ENCODE assay signal across 8 mouse cellular contexts in the genomic region with DNA sequence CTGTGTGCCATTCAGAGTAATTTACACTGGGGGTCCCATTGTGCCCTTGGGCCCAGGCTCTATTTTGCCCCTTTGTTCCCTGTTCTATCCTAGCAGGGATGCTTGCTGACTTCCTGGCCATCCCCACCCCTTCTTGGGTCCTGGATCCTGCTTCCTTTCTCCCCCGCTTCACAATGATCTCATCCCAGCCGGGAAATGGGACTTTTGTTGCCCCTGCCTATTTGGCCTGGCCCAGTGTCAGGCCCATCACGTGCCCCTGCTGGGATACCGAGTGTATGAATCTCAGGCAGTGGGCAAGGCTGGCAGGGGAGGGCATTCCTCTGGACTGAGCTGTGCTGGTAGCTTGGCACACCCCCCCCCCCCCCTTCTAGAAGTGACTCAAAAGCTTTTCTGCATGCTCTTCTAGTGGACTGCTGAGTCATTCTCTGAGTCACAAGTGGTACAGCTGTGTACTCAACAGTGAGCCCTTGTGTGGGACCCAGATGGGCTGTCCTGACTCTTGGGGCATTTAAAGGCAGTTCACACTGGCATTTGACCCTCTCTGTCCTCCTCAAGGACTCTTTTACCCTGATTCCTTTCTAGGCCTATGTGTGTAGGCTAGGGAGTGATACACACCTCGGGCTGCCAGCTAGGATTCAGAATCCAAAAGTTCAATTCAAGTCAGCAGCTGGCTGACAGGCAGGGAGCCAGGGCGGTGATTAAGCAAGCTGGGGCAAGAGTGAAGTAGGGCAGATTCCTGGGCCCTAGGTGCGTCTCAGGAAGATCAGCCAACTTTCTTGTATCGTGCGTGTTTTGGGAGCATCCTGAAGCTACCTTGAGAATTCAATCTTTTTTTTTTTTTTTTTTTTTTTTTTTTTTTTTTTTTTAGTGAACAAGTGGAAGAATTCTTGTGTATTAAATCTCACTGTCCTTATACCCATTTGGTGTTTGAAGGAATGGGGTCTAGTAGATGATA.
A peak's percentile ranks its signal among the peaks of the same experiment; 100 is the strongest.
DNase-seq lines count a peak whose midpoint lies in the region; ATAC-seq and TF ChIP-seq lines count a peak whose summit lies in the region.

No protein-coding gene starts in this region.

- no peak overlapping the region for H3K4me2 ChIP-seq in midbrain, embryonic 13.5 days (replicated peaks)

- 0 out of 2 replicates have a peak, but pooled peaks have one; percentile 53 for ATAC-seq in midbrain, embryonic 13.5 days
- ATAC-seq in hematopoietic stem cell, adult 5-6 weeks (replicated peaks in 1 of 2; ENCODE audit: insufficient read depth in 1 of 2, low FRiP score in 2 of 2, low TSS enrichment in 1 of 2, low read depth in 1 of 2, poor library complexity in 2 of 2, severe bottlenecking in 2 of 2): peak; percentile 48 to 62; a peak in 3 of 4 replicates

- no peaks in the 10 kb centered on the region for H3K27me3 ChIP-seq in midbrain, embryonic 13.5 days
- H3K27me3 ChIP-seq in midbrain, embryonic 10.5 days (ENCODE audit: low read depth, poor library complexity, severe bottlenecking): no peaks in the 10 kb centered on the region

- intact Hi-C loops in left cerebral cortex, adult 2 months (cut with DNase I): loop anchor here (2.0 kb wide), 2 partner anchors 37 to 93 kb away; no protein-coding TSS in a partner anchor

- no peaks in the 10 kb centered on the region for H3K4me1 ChIP-seq in midbrain, embryonic 13.5 days (replicated peaks)
- 0 out of 2 replicates have a peak, but pooled peaks cover 7% of the 10 kb centered on the region for H3K4me1 ChIP-seq in midbrain, embryonic 10.5 days

- no peak overlapping the region for H3K27ac ChIP-seq in midbrain, embryonic 13.5 days
- H3K27ac ChIP-seq in midbrain, embryonic 10.5 days (replicated peaks): no peak overlapping the region
- peak overlapping the region; percentile 44; the same call in 1 of the 2 replicates for H3K27ac ChIP-seq in left cerebral cortex, adult 2 months
- H3K27ac ChIP-seq in macrophage: peak overlapping the region; percentile 50

- peaks cover 17% of the 10 kb centered on the region for H3K79me2 ChIP-seq in macrophage (ENCODE audit: inconsistent target)

- H3K9me3 ChIP-seq in midbrain, embryonic 13.5 days: no peaks in the 10 kb centered on the region
- H3K9me3 ChIP-seq in midbrain, embryonic 10.5 days (replicated peaks): no peaks in the 10 kb centered on the region

- H3K36me3 ChIP-seq in midbrain, embryonic 13.5 days: no peaks in the 10 kb centered on the region
- no peaks in the 10 kb centered on the region for H3K36me3 ChIP-seq in midbrain, embryonic 10.5 days
- H3K36me3 ChIP-seq in macrophage (ENCODE audit: inconsistent target): no peaks in the 10 kb centered on the region

- H3K9ac ChIP-seq in midbrain, embryonic 13.5 days (replicated peaks): no peak overlapping the region

- DNase-seq in midbrain, embryonic 10.5 days (ENCODE audit: low spot score): no peak
- peak; percentile 32 for DNase-seq in c-Kit-negative CD71-positive TER-119-positive erythroid progenitor cells, embryonic 14.5 days (ENCODE audit: low read depth, low spot score)
- peak; percentile 46 to 70 for DNase-seq in frontal cortex, adult 2 months (ENCODE audit: extremely low spot score in 1 of 2, low spot score in 1 of 2)
- peak; percentile 46 to 48 for DNase-seq in left cerebral cortex, adult 2 months (ENCODE audit: extremely low spot score in 1 of 2, low spot score in 2 of 2)
- DNase-seq in thymus, postnatal 25 days: no peak

- TF ChIP-seq CTCF in left cerebral cortex, adult 2 months (IDR thresholded peaks at IDR 0.05): no peak

- 69% methylated on average over 9 of the region's 9 CpGs for WGBS in midbrain, embryonic 13.5 days
- WGBS in midbrain, embryonic 10.5 days: 71% methylated on average over 9 of the region's 9 CpGs
- 59% methylated on average over 9 of the region's 9 CpGs for WGBS in macrophage (ENCODE audit: missing documents)

- no peak overlapping the region for H3K4me3 ChIP-seq in midbrain, embryonic 13.5 days (replicated peaks)
- H3K4me3 ChIP-seq in midbrain, embryonic 10.5 days: no peak overlapping the region
- H3K4me3 ChIP-seq in left cerebral cortex, adult 2 months: no peak overlapping the region
- H3K4me3 ChIP-seq in macrophage (ENCODE audit: inconsistent target): no peak overlapping the region

Comparison
In these comparisons a context has a peak if more than half of its experiments do, and no peak if none do; other contexts are left out.
1. H3K27ac ChIP-seq: peak in left cerebral cortex, adult 2 months (single experiment) and macrophage (single experiment); none in midbrain, embryonic 13.5 days (single experiment) and midbrain, embryonic 10.5 days (single experiment).
2. DNase-seq: peak in c-Kit-negative CD71-positive TER-119-positive erythroid progenitor cells, embryonic 14.5 days (single experiment), frontal cortex, adult 2 months (2 of 2) and left cerebral cortex, adult 2 months (2 of 2); none in midbrain, embryonic 10.5 days (single experiment) and thymus, postnatal 25 days (single experiment).